Mouse (Mus musculus) intestine, embryonic 16.5 days (tissue): ENCODE data around the gene Fbxo44. TPM values are rescaled to one million over a fixed set of nuclear protein-coding genes. Genes with fewer than 3 reads are reported as not detected.
"Not testable (repeated sequence)": the region's sequence is repeated elsewhere in the genome, so short reads cannot be mapped to it uniquely, and the experiment has no call there.

ENCODE experiments used
- ATAC-seq: fragments of 200-750 bp; cut with Nextera tagmentation; 2 replicates; pipeline ENCODE4 v1.8.0; 2017; ENCODE audit warnings: moderate TSS enrichment, moderate library complexity
- H3K27ac ChIP-seq: fragments of 300-500 bp; sonication (generic); 2 replicates; pipeline ENCODE4 v1.5.1; 2014; ENCODE audit warnings: mild to moderate bottlenecking, low read length
- H3K27me3 ChIP-seq: fragments of 300-500 bp; sonication (generic); replicated peaks from 2 replicates; pipeline ENCODE4 v1.6.1; 2014; ENCODE audit warnings: low read length, control low read depth, mixed read lengths; ENCODE audit not compliant: control insufficient read depth, insufficient read depth
- H3K36me3 ChIP-seq: fragments of 300-500 bp; sonication (generic); 2 replicates; pipeline ENCODE4 v1.6.1; 2014; ENCODE audit warnings: low read length, control low read depth; ENCODE audit not compliant: control insufficient read depth, insufficient read depth
- H3K4me1 ChIP-seq: fragments of 300-500 bp; sonication (generic); 2 replicates; pipeline ENCODE4 v1.6.1; 2014; ENCODE audit warnings: low read length, control low read depth, mixed read lengths; ENCODE audit not compliant: control insufficient read depth, insufficient read depth
- H3K4me2 ChIP-seq: fragments of 300-500 bp; sonication (generic); 2 replicates; pipeline ENCODE4 v1.6.1; 2014; ENCODE audit warnings: low read depth, low read length, control low read depth
- H3K4me3 ChIP-seq: fragments of 300-500 bp; sonication (generic); 2 replicates; pipeline ENCODE4 v1.5.1; 2014; ENCODE audit warnings: mild to moderate bottlenecking, low read length
- H3K9ac ChIP-seq: fragments of 300-500 bp; sonication (generic); 2 replicates; pipeline ENCODE4 v1.6.1; 2014; ENCODE audit warnings: low read depth, low read length
- H3K9me3 ChIP-seq: fragments of 300-500 bp; sonication (generic); 2 replicates; pipeline ENCODE4 v1.6.1; 2016; ENCODE audit warnings: low read length, control low read depth; ENCODE audit not compliant: control insufficient read depth
- WGBS: fragments of 180-500 bp; shearing (Covaris S2); extraction: QIAGEN DNeasy Blood & Tissue Kit; methylation state at CpG from one replicate; pipeline ENCODE4 v1.1.7; 2014; 5-methylcytosine and 5-hydroxymethylcytosine counted together
- polyA plus RNA-seq: library from polyadenylated mRNA; unstranded; fragments of >200 nt; fragmentation: Nextera tagmentation; extraction: Ambion mirVana; gene quantifications from 2 replicates; pipeline ENCODE4 v1.2.1, GENCODE M21; 2015

Fbxo44 gene
- polyA plus RNA-seq, 1 experiment from 2014 or later, result 7.3 TPM

GRCm38 (mm10) chr4:148184564-148184963 lies 24.3 kb upstream of the Fbxo44 start:
- ATAC-seq, result no peak

GRCm38 (mm10) chr4:148182363-148182762 lies 22.1 kb upstream of the Fbxo44 start:
- 34% methylated on average over 8 of the region's 8 CpGs for WGBS
- H3K4me2 ChIP-seq, result no peak overlapping the region
- ATAC-seq, result no peak
- no peak overlapping the region for H3K9ac ChIP-seq
- H3K4me3 ChIP-seq, result no peak overlapping the region
- no peaks in the 10 kb centered on the region for H3K9me3 ChIP-seq
- no peaks in the 10 kb centered on the region for H3K4me1 ChIP-seq
- H3K27ac ChIP-seq, result no peak overlapping the region
- peaks cover 7% of the 10 kb centered on the region for H3K27me3 ChIP-seq
- H3K36me3 ChIP-seq, result no peaks in the 10 kb centered on the region

More at GRCm38 (mm10) chr4:148184564-148184963, 24.3 kb upstream of the Fbxo44 start:
- Histone ChIP-seq H3K4me1 (no peaks in the 10 kb centered on the region), H3K27ac (no peak overlapping the region), H3K9ac (no peak overlapping the region), H3K4me3 (no peak overlapping the region), H3K27me3 (no peaks in the 10 kb centered on the region; the same call in 1 of the 2 replicates), H3K4me2 (no peak overlapping the region), H3K9me3 (no peaks in the 10 kb centered on the region), H3K36me3 (no peaks in the 10 kb centered on the region)
- 61% methylated on average over 9 of the region's 9 CpGs for WGBS

- ATAC-seq, result no peak
- no peak overlapping the region for H3K27ac ChIP-seq
- H3K27me3 ChIP-seq, result peaks cover 7% of the 10 kb centered on the region
- no peaks in the 10 kb centered on the region for H3K4me1 ChIP-seq
- no peak overlapping the region for H3K4me2 ChIP-seq
- 88% methylated on average over 12 of the region's 12 CpGs for WGBS
- H3K9me3 ChIP-seq, result no peaks in the 10 kb centered on the region
- no peak overlapping the region for H3K9ac ChIP-seq
- H3K36me3 ChIP-seq, result no peaks in the 10 kb centered on the region
- no peak overlapping the region for H3K4me3 ChIP-seq
These were observed 21.2 kb upstream of the Fbxo44 start for GRCm38 (mm10) chr4:148181483-148181882.

- no peaks in the 10 kb centered on the region for H3K4me1 ChIP-seq
- no peak overlapping the region for H3K9ac ChIP-seq
- H3K4me2 ChIP-seq, result no peak overlapping the region
- H3K9me3 ChIP-seq, result no peaks in the 10 kb centered on the region
- peaks cover 44% of the 10 kb centered on the region for H3K27me3 ChIP-seq
- H3K36me3 ChIP-seq, result no peaks in the 10 kb centered on the region
- H3K27ac ChIP-seq, result no peak overlapping the region
- no peak for ATAC-seq
- no peak overlapping the region for H3K4me3 ChIP-seq
These were observed 17.4 kb upstream of the Fbxo44 start for GRCm38 (mm10) chr4:148177716-148178115.

- H3K4me3 ChIP-seq, H3K4me2 ChIP-seq, H3K9me3 ChIP-seq, H3K27ac ChIP-seq, ATAC-seq, H3K36me3 ChIP-seq, H3K9ac ChIP-seq, H3K4me1 ChIP-seq: not testable (repeated sequence)
- 71% methylated on average over 5 of the region's 6 CpGs for WGBS
- H3K27me3 ChIP-seq, result peaks cover 52% of the 10 kb centered on the region
These were observed 16.3 kb upstream of the Fbxo44 start for GRCm38 (mm10) chr4:148176603-148177002.

GRCm38 (mm10) chr4:148174495-148174862 lies 14.2 kb upstream of the Fbxo44 start:
- ATAC-seq, result no peak
- no peak overlapping the region for H3K4me3 ChIP-seq
- WGBS, result 20% methylated on average over 12 of the region's 12 CpGs
- no peaks in the 10 kb centered on the region for H3K36me3 ChIP-seq
- no peaks in the 10 kb centered on the region for H3K9me3 ChIP-seq
- peaks cover 68% of the 10 kb centered on the region for H3K27me3 ChIP-seq
- no peak overlapping the region for H3K4me2 ChIP-seq
- H3K27ac ChIP-seq, result no peak overlapping the region
- no peak overlapping the region for H3K9ac ChIP-seq
- no peaks in the 10 kb centered on the region for H3K4me1 ChIP-seq

- H3K4me1 ChIP-seq, result no peaks in the 10 kb centered on the region
- H3K4me3 ChIP-seq, result no peak overlapping the region
- H3K9ac ChIP-seq, result no peak overlapping the region
- peaks cover 71% of the 10 kb centered on the region for H3K27me3 ChIP-seq
- no peaks in the 10 kb centered on the region for H3K9me3 ChIP-seq
- no peak for ATAC-seq
- no peak overlapping the region for H3K27ac ChIP-seq
- no peak overlapping the region for H3K4me2 ChIP-seq
- H3K36me3 ChIP-seq, result no peaks in the 10 kb centered on the region
- WGBS, result 3% methylated on average over 30 of the region's 30 CpGs
These were observed 13.7 kb upstream of the Fbxo44 start for GRCm38 (mm10) chr4:148173811-148174494.

- Histone ChIP-seq H3K4me1 (no peaks in the 10 kb centered on the region), H3K27me3 (peaks cover 69% of the 10 kb centered on the region), H3K9me3 (no peaks in the 10 kb centered on the region), H3K36me3 (no peaks in the 10 kb centered on the region), H3K9ac (no peak overlapping the region), H3K27ac (no peak overlapping the region), H3K4me2 (no peak overlapping the region), H3K4me3 (no peak overlapping the region)
- 35% methylated on average over 3 of the region's 3 CpGs for WGBS
- no peak for ATAC-seq
These were observed 11.0 kb upstream of the Fbxo44 start for GRCm38 (mm10) chr4:148171261-148171660.

GRCm38 (mm10) chr4:148170842-148171241 lies 10.6 kb upstream of the Fbxo44 start:
- 6% methylated on average over 2 of the region's 2 CpGs for whole genome bisulfite sequencing
- H3K4me3 ChIP-seq, result no peak overlapping the region
- no peaks in the 10 kb centered on the region for H3K36me3 ChIP-seq
- H3K27ac ChIP-seq, result no peak overlapping the region
- H3K9me3 ChIP-seq, result no peaks in the 10 kb centered on the region
- no peak overlapping the region for H3K9ac ChIP-seq
- no peak for ATAC-seq
- peaks cover 69% of the 10 kb centered on the region for H3K27me3 ChIP-seq
- no peaks in the 10 kb centered on the region for H3K4me1 ChIP-seq
- H3K4me2 ChIP-seq, result no peak overlapping the region

GRCm38 (mm10) chr4:148169586-148169985 lies 9.3 kb upstream of the Fbxo44 start:
- H3K27me3 ChIP-seq, result peaks cover 69% of the 10 kb centered on the region
- no peak overlapping the region for H3K4me2 ChIP-seq
- H3K9ac ChIP-seq, result no peak overlapping the region
- peaks cover 4% of the 10 kb centered on the region; the same call in 1 of the 2 replicates for H3K4me1 ChIP-seq
- 21% methylated on average over 15 of the region's 15 CpGs for WGBS
- H3K27ac ChIP-seq, result no peak overlapping the region
- ATAC-seq, result no peak
- no peak overlapping the region for H3K4me3 ChIP-seq
- H3K9me3 ChIP-seq, result no peaks in the 10 kb centered on the region
- H3K36me3 ChIP-seq, result no peaks in the 10 kb centered on the region
